Mouse (Mus musculus): Measurements from ENCODE around the gene Map2k1.
"Not testable (repeated sequence)": the region's sequence is repeated elsewhere in the genome, so short reads cannot be mapped to it uniquely, and the experiment has no call there.

GRCm38 (mm10) chr9:64268836-64269235 is 15.4 kb upstream of the Map2k1 start:
- not testable (repeated sequence) for TF ChIP-seq CTCF (IDR thresholded peaks at IDR 0.05); POLR2A (IDR thresholded peaks at IDR 0.05; ENCODE audit: insufficient read depth, low read depth, low read length); EP300 (IDR thresholded peaks at IDR 0.05; ENCODE audit: insufficient read depth, low read depth, low read length)
